Mouse (Mus musculus): ENCODE measurements around the gene Pick1. TPM values are rescaled to one million over a fixed set of nuclear protein-coding genes. Genes with fewer than 3 reads are reported as not detected.
A peak's percentile ranks its signal among the peaks of the same experiment; 100 is the strongest.
"Not testable (repeated sequence)": the region's sequence is repeated elsewhere in the genome, so short reads cannot be mapped to it uniquely, and the experiment has no call there.

The Pick1 gene
- polyA plus RNA-seq, 1 experiment from 2014 or later: 47.8 TPM

DNA sequence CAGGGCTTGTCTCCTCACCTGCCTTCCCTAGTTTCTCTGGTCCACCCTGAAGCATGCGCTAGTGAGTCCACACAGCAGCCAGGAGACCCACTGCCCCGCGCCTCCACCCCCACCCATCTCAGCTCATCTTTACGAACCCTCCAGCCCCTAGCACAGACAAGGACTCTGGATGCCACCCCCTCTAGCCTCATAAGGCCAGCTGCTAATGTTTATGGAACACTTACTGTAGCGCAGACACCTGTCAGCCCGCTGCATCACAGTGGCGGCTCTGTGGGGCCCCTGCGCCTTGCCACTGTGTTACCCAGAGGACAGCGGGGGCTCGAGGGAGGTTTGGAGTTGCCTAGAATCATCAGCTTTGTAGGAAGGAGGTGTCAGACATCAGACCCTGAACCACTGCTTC is 26.4 kb upstream of the Pick1 start:
- H3K36me3 ChIP-seq: no peaks in the 10 kb centered on the region
- no peaks in the 10 kb centered on the region for H3K9me3 ChIP-seq
- DNase-seq (ENCODE audit: low spot score): no peak
- H3K4me3 ChIP-seq: peak overlapping the region; percentile 13; the same call in 1 of the 2 replicates
- peaks cover 39% of the 10 kb centered on the region for H3K4me1 ChIP-seq (replicated peaks)
- peaks cover 10% of the 10 kb centered on the region; the same call in 1 of the 2 replicates for H3K27me3 ChIP-seq (ENCODE audit: insufficient read depth, poor library complexity, severe bottlenecking)
- H3K27ac ChIP-seq: peak overlapping the region; percentile 90
- 47% methylated on average over 10 of the region's 10 CpGs for WGBS

DNA sequence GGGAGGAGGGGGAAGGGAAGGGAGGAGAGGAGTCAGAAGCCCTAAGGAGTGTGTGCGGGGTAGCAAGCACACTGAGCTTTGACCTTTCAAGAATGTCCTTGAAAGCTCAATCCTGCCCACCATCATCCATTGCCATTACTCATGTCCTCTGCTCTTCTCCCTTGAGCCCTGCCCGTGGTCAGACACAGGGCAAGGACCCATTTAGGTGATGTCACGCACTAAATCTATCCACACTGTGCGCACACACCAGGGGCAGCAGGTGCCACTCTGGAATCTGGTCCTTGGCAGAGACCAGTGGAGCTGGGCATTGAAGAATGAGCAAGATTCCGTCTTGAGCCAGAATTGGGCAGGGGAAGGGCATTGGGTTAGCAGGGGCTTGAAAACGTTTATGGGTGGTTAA is 20.8 kb upstream of the Pick1 start:
- H3K27me3 ChIP-seq (ENCODE audit: insufficient read depth, poor library complexity, severe bottlenecking): 0 out of 2 replicates have a peak, but pooled peaks cover 5% of the 10 kb centered on the region
- 85% methylated on average over 6 of the region's 6 CpGs for WGBS
- no peak overlapping the region for H3K4me3 ChIP-seq
- H3K9me3 ChIP-seq: no peaks in the 10 kb centered on the region
- H3K27ac ChIP-seq: peak overlapping the region; percentile 40; the same call in 1 of the 2 replicates
- H3K4me1 ChIP-seq (replicated peaks): peaks cover 42% of the 10 kb centered on the region
- DNase-seq (ENCODE audit: low spot score): no peak
- no peaks in the 10 kb centered on the region for H3K36me3 ChIP-seq

DNA sequence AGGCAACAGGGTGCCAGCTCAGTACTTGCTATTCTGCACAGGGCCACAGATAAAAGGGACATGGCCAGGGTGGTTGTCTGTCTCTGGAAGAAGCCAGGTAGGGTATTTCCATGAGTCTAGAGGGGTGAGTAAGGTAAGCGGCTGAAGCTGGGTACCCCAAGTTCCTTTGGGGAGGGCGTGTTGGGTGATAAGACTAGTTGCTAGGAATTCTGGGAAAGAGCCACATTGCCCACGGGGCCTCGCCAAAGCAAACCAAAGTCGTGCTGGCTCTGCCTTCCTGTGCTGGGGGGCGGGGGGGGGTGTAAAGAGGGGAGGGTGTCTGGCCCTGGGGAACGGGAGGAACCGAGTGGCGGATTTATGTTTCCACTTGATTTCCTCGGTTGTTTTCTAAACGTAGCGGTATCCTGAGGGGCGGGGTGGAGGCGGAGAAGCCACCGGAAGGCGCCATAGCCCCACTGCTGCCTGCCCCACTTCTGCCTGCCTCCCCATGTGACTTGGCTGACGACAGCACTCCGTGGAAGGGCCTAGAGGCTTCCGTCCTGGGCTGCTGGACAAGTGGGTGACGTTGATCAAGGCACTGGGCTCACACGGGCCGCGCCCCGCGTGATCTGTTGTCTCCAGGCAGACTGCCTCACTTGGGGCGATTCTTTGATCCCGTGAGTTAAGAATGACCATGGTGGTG is 20.1 kb upstream of the Pick1 start:
- H3K4me3 ChIP-seq: no peak overlapping the region
- 0 out of 2 replicates have a peak, but pooled peaks cover 5% of the 10 kb centered on the region for H3K27me3 ChIP-seq (ENCODE audit: insufficient read depth, poor library complexity, severe bottlenecking)
- WGBS: 84% methylated on average over 27 of the region's 27 CpGs
- no peaks in the 10 kb centered on the region for H3K9me3 ChIP-seq
- H3K4me1 ChIP-seq (replicated peaks): peaks cover 47% of the 10 kb centered on the region
- peak overlapping the region; percentile 46 for H3K27ac ChIP-seq
- no peak for DNase-seq (ENCODE audit: low spot score)
- H3K36me3 ChIP-seq: no peaks in the 10 kb centered on the region

DNA sequence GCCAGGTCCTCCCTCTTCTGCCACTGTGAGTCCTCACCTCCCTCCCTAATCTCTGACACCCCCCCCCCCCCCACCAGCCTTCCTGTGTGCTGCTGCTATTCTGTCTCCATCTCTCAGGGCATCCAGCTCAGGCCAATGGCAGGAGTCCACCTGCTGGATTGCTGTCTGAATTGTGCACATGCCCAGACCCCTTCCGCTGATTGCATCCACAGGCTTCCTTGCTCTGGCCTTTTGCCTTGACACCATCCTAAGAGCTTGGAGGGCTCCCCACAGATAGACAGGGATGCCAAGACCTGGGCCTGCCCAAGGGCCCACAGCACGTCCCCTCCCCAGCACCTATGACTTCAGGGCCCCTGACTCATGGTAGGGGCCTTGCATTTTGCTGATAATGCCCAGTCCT is 18.6 kb upstream of the Pick1 start:
- peaks cover 10% of the 10 kb centered on the region; the same call in 1 of the 2 replicates for H3K27me3 ChIP-seq (ENCODE audit: insufficient read depth, poor library complexity, severe bottlenecking)
- peak overlapping the region; percentile 60 for H3K27ac ChIP-seq
- H3K4me3 ChIP-seq: no peak overlapping the region
- DNase-seq (ENCODE audit: low spot score): no peak
- H3K4me1 ChIP-seq (replicated peaks): peaks cover 51% of the 10 kb centered on the region
- no peaks in the 10 kb centered on the region for H3K9me3 ChIP-seq
- H3K36me3 ChIP-seq: no peaks in the 10 kb centered on the region
- 79% methylated on average over 2 of the region's 2 CpGs for WGBS

- peak overlapping the region; percentile 82 for H3K27ac ChIP-seq
- WGBS: 83% methylated on average over 26 of the region's 26 CpGs
- H3K4me3 ChIP-seq: no peak overlapping the region
- peak; percentile 38 for DNase-seq (ENCODE audit: low spot score)
- no peaks in the 10 kb centered on the region for H3K9me3 ChIP-seq
- peaks cover 10% of the 10 kb centered on the region; the same call in 1 of the 2 replicates for H3K27me3 ChIP-seq (ENCODE audit: insufficient read depth, poor library complexity, severe bottlenecking)
- no peaks in the 10 kb centered on the region for H3K36me3 ChIP-seq
- peaks cover 43% of the 10 kb centered on the region for H3K4me1 ChIP-seq (replicated peaks)
Observed at GRCm38 (mm10) chr15:79212750-79213446, 16.1 kb upstream of the Pick1 start.

DNA sequence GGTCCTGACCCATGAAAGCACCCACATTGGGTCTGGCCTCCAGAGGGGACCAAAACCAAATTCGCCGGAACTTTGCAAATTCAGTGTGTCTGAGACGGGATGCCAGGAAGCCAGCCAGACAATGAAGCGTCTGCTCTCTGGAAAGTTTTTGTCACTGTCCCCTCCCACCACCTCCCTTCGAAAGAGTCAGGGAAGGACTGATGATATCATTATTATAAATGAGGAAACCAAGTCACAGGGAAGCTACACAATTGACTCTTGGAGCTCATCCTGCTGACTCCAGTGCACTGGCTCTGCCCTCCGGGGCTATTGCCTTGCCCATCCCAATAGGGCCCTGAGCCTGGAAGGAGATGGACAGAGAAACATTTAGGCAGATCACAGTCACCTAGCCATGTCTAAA is 15.4 kb upstream of the Pick1 start:
- 80% methylated on average over 6 of the region's 6 CpGs for WGBS
- Histone ChIP-seq H3K36me3 (no peaks in the 10 kb centered on the region), H3K9me3 (no peaks in the 10 kb centered on the region), H3K27ac (peak overlapping the region; percentile 82), H3K4me1 (replicated peaks) (peaks cover 39% of the 10 kb centered on the region), H3K27me3 (ENCODE audit: insufficient read depth, poor library complexity, severe bottlenecking) (peaks cover 10% of the 10 kb centered on the region; the same call in 1 of the 2 replicates), H3K4me3 (no peak overlapping the region)
- no peak for DNase-seq (ENCODE audit: low spot score)

DNA sequence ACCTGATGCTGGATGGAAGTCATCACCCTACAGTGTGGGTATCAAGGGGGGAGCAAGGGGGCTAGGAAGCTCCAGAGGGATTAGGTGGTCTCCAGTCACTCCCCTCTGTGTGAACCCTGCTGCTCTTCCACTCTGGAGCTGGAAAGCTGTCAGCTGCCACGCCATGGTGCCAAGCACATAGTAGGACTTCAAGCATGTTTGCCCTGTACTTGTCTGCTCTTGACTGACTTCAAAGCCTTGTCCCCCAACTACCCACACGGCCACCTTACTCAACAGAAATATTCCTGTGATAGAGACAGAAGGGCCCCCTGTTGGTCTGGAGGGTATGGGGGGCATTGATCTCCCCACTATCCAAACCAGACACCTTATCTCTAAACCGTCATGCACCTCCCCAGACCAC is 12.8 kb upstream of the Pick1 start:
- H3K4me3 ChIP-seq: no peak overlapping the region
- H3K27ac ChIP-seq: 0 out of 2 replicates have a peak overlapping the region, but pooled peaks have one; percentile 3
- H3K36me3 ChIP-seq: no peaks in the 10 kb centered on the region
- H3K9me3 ChIP-seq: no peaks in the 10 kb centered on the region
- 73% methylated on average over 3 of the region's 3 CpGs for WGBS
- H3K4me1 ChIP-seq (replicated peaks): peaks cover 47% of the 10 kb centered on the region
- peaks cover 17% of the 10 kb centered on the region for H3K27me3 ChIP-seq (ENCODE audit: insufficient read depth, poor library complexity, severe bottlenecking)
- no peak for DNase-seq (ENCODE audit: low spot score)

DNA sequence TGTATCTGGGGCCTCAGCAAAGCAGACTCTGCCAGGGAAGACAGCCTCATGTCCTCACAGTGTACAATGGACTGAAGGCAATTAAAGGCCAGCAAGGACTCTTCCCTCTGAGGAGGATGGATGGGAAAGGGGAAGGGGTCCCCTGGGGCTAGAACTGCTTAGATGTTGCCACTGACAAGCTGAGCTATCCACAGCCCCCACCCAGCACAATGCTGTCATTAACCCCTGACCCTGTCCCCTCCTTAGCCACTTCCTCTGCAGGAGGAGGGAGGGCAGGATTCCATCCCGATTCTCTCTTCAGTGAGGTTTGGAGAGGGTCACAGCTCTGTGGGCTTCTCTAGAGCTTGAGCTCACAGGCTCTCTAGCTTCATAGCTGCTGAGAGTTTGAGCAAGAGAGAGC is 9.4 kb upstream of the Pick1 start:
- 4% methylated on average over 1 of the region's 1 CpGs for WGBS
- Histone ChIP-seq H3K9me3 (no peaks in the 10 kb centered on the region), H3K27ac (peak overlapping the region; percentile 57), H3K36me3 (no peaks in the 10 kb centered on the region), H3K27me3 (ENCODE audit: insufficient read depth, poor library complexity, severe bottlenecking) (peaks cover 12% of the 10 kb centered on the region), H3K4me1 (replicated peaks) (peaks cover 45% of the 10 kb centered on the region), H3K4me3 (no peak overlapping the region)
- DNase-seq (ENCODE audit: low spot score): peak; percentile 56

- Histone ChIP-seq H3K4me1 (replicated peaks) (peaks cover 58% of the 10 kb centered on the region), H3K27ac (peak overlapping the region; percentile 86), H3K36me3 (no peaks in the 10 kb centered on the region), H3K4me3 (peak overlapping the region; percentile 7; the same call in 1 of the 2 replicates), H3K9me3 (no peaks in the 10 kb centered on the region), H3K27me3 (ENCODE audit: insufficient read depth, poor library complexity, severe bottlenecking) (peaks cover 8% of the 10 kb centered on the region; the same call in 1 of the 2 replicates)
- peak; percentile 74 for DNase-seq (ENCODE audit: low spot score)
- 2% methylated on average over 5 of the region's 5 CpGs for whole genome bisulfite sequencing
Observed at GRCm38 (mm10) chr15:79223641-79224040, 5.3 kb upstream of the Pick1 start.

- H3K4me1 ChIP-seq (replicated peaks): peaks cover 56% of the 10 kb centered on the region
Observed at GRCm38 (mm10) chr15:79224685-79225084, 4.3 kb upstream of the Pick1 start.

DNA sequence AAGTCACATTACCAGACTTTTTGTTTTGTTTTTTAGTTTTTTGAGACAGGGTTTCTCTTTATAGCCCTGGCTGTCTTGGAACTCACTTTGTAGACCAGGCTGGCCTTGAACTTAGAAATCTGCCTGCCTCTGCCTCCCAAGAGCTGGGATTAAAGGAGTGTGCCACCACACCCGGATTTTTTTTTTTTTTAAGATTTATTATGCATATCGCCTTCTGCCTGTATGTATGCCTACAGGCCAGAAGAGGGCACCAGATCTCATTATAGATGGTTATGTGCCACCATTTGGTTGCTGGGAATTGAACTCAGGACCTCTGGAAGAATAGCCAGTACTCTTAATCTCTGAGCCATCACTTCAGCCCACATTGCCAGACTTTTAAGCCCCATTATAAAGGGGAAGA is 3.2 kb upstream of the Pick1 start:
- not testable (repeated sequence) for DNase-seq (ENCODE audit: low spot score)

More at GRCm38 (mm10) chr15:79224685-79225084, 4.3 kb upstream of the Pick1 start:
- no peaks in the 10 kb centered on the region for H3K36me3 ChIP-seq
- peak overlapping the region; percentile 18 for H3K4me3 ChIP-seq
- H3K27ac ChIP-seq: peak overlapping the region; percentile 86
- no peaks in the 10 kb centered on the region for H3K9me3 ChIP-seq
- peak; percentile 94 for DNase-seq (ENCODE audit: low spot score)
- peaks cover 8% of the 10 kb centered on the region; the same call in 1 of the 2 replicates for H3K27me3 ChIP-seq (ENCODE audit: insufficient read depth, poor library complexity, severe bottlenecking)
- 3% methylated on average over 5 of the region's 5 CpGs for WGBS

DNA sequence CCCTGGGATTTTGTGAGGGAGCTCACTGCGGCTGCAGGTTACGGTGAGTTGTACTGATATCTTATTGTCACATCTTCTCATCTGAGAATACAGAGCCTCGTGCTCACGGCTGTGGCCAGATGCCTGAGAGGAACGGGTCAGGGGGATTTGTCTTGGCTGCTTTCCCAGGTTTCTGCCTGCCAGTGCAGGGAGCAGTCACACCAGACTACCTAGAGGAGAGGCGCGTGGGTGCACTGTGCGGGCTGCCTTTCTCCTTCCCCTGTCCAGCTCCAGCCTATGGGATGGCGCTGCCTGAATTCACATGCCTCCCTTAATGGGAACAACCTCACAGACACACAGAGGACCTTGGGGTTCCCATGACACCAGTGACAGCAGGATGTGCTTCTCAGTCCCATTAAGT is 6.3 kb downstream of the Pick1 start:
- no peak overlapping the region for H3K4me3 ChIP-seq
- H3K4me1 ChIP-seq (replicated peaks): peaks cover 2% of the 10 kb centered on the region
- DNase-seq (ENCODE audit: low spot score): no peak
- WGBS: 93% methylated on average over 9 of the region's 9 CpGs
- no peaks in the 10 kb centered on the region for H3K27me3 ChIP-seq (ENCODE audit: insufficient read depth, poor library complexity, severe bottlenecking)
- H3K9me3 ChIP-seq: no peaks in the 10 kb centered on the region
- peaks cover 86% of the 10 kb centered on the region for H3K36me3 ChIP-seq
- H3K27ac ChIP-seq: no peak overlapping the region

More for the DNA sequence above, 3.2 kb upstream of the Pick1 start:
- H3K4me1 ChIP-seq (replicated peaks): peaks cover 53% of the 10 kb centered on the region
- not testable (repeated sequence) for H3K27ac ChIP-seq; H3K27me3 ChIP-seq (ENCODE audit: insufficient read depth, poor library complexity, severe bottlenecking); H3K36me3 ChIP-seq; H3K9me3 ChIP-seq; H3K4me3 ChIP-seq
- WGBS: 66% methylated on average over 2 of the region's 2 CpGs

DNA sequence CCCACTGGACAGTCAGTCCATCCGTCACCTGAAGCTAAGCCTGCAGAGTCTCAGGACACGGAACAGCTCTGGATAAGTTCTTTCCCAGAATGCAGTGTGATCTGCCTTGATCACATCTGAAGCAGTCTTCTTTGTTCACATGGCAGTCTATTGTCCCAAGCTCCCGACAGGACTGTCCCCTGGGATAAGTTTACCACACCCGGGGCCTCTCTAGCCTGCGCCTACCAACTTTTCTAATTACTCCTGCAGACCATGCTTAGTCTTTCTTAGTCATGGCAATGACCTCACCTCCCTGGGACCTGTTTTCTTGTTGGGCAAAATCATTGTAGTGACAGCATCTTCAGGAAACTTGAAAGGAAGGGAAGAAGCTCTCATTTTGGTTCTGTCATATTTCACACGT is 9.1 kb downstream of the Pick1 start:
- no peak for DNase-seq (ENCODE audit: low spot score)

More for the DNA sequence above, 9.1 kb downstream of the Pick1 start:
- Histone ChIP-seq H3K27ac (no peak overlapping the region), H3K27me3 (ENCODE audit: insufficient read depth, poor library complexity, severe bottlenecking) (no peaks in the 10 kb centered on the region), H3K36me3 (peaks cover 89% of the 10 kb centered on the region), H3K4me1 (replicated peaks) (0 out of 2 replicates have a peak, but pooled peaks cover 2% of the 10 kb centered on the region), H3K9me3 (no peaks in the 10 kb centered on the region), H3K4me3 (no peak overlapping the region)
- WGBS: 84% methylated on average over 6 of the region's 6 CpGs

Measured in hindbrain, embryonic 10.5 days (tissue).